Mouse (Mus musculus): ENCODE data around the gene Elf5. TPM values are rescaled to one million over a fixed set of nuclear protein-coding genes. Genes with fewer than 3 reads are reported as not detected.
A peak's percentile ranks its signal among the peaks of the same experiment; 100 is the strongest.

Elf5 gene
- polyA plus RNA-seq, 1 experiment from 2014 or later, result not detected

- Histone ChIP-seq H3K4me3 (no peak overlapping the region), H3K4me1 (peaks cover 20% of the 10 kb centered on the region), H3K36me3 (replicated peaks) (no peaks in the 10 kb centered on the region), H3K4me2 (no peak overlapping the region), H3K9ac (no peak overlapping the region), H3K9me3 (no peaks in the 10 kb centered on the region), H3K27me3 (replicated peaks) (no peaks in the 10 kb centered on the region), H3K27ac (no peak overlapping the region)
- 95% methylated on average over 4 of the region's 4 CpGs for WGBS
- no peak for ATAC-seq (replicated peaks)
Observed at GRCm38 (mm10) chr2:103480871-103481270, 69.4 kb downstream of the Elf5 start.

- WGBS, result 89% methylated on average over 11 of the region's 11 CpGs
- no peak overlapping the region for H3K9ac ChIP-seq
- no peaks in the 10 kb centered on the region for H3K9me3 ChIP-seq
- no peaks in the 10 kb centered on the region for H3K36me3 ChIP-seq (replicated peaks)
- H3K27ac ChIP-seq, result no peak overlapping the region
- no peaks in the 10 kb centered on the region for H3K27me3 ChIP-seq (replicated peaks)
- ATAC-seq (replicated peaks), result no peak
- H3K4me2 ChIP-seq, result no peak overlapping the region
- H3K4me3 ChIP-seq, result no peak overlapping the region
- peaks cover 20% of the 10 kb centered on the region for H3K4me1 ChIP-seq
Observed at GRCm38 (mm10) chr2:103481314-103482231, 70.1 kb downstream of the Elf5 start.

- H3K4me1 ChIP-seq, result peaks cover 20% of the 10 kb centered on the region
- ATAC-seq (replicated peaks), result no peak
- H3K9me3 ChIP-seq, result no peaks in the 10 kb centered on the region
- WGBS, result 79% methylated on average over 7 of the region's 7 CpGs
- peak overlapping the region; percentile 84 for H3K9ac ChIP-seq
- H3K4me2 ChIP-seq, result peak overlapping the region; percentile 72
- H3K27me3 ChIP-seq (replicated peaks), result no peaks in the 10 kb centered on the region
- H3K4me3 ChIP-seq, result peak overlapping the region; percentile 74
- no peak overlapping the region for H3K27ac ChIP-seq
- no peaks in the 10 kb centered on the region for H3K36me3 ChIP-seq (replicated peaks)
Observed at GRCm38 (mm10) chr2:103483289-103483985, 71.9 kb downstream of the Elf5 start.

GRCm38 (mm10) chr2:103483986-103484520 is 72.6 kb downstream of the Elf5 start:
- Histone ChIP-seq H3K4me3 (peak overlapping the region; percentile 74), H3K27me3 (replicated peaks) (no peaks in the 10 kb centered on the region), H3K4me2 (peak overlapping the region; percentile 72), H3K4me1 (peaks cover 20% of the 10 kb centered on the region), H3K9ac (peak overlapping the region; percentile 84), H3K27ac (peak overlapping the region; percentile 89; the same call in 1 of the 2 replicates), H3K36me3 (replicated peaks) (no peaks in the 10 kb centered on the region), H3K9me3 (no peaks in the 10 kb centered on the region)
- 32% methylated on average over 5 of the region's 5 CpGs for WGBS
- no peak for ATAC-seq (replicated peaks)

GRCm38 (mm10) chr2:103484617-103485401 is 73.3 kb downstream of the Elf5 start, which contains the start of gene Cat:
Cat (minus strand) TSS chr2:103485160.
- peak within 1 kb of the TSS; percentile 89 for H3K27ac ChIP-seq
- H3K27me3 ChIP-seq (replicated peaks), result no peaks in the 10 kb centered on the region
- H3K36me3 ChIP-seq (replicated peaks), result no peaks in the 10 kb centered on the region
- peak within 1 kb of the TSS; percentile 72 for H3K4me2 ChIP-seq
- peak within 1 kb of the TSS; percentile 84 for H3K9ac ChIP-seq
- WGBS, result under 1% methylated on average over 41 of the region's 41 CpGs
- no peaks in the 10 kb centered on the region for H3K9me3 ChIP-seq
- ATAC-seq (replicated peaks), result peak; percentile 100
- H3K4me3 ChIP-seq, result peak within 1 kb of the TSS; percentile 74
- H3K4me1 ChIP-seq, result peaks cover 20% of the 10 kb centered on the region

DNA sequence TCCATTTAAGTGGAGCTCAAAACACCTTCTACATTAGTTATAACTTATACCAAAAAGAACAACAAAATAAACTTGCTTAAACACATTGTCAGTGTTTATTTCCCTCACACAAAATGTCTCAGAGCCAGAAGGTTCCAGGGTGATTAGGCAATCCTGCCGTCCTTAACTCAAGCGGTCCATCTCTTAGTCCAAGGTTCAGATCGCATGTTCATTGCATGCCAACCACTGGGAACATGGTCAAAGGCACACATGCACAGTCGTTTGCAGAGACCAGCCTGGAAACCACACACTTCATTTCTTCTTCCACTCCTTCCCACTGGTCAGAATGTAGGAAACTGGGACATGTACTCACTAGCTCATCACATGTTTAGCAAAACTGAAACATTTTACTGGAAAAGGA is 81.0 kb downstream of the Elf5 start:
- 85% methylated on average over 4 of the region's 4 CpGs for WGBS
- no peak for ATAC-seq (replicated peaks)

GRCm38 (mm10) chr2:103493827-103494226 is 82.3 kb downstream of the Elf5 start:
- Histone ChIP-seq H3K9me3 (no peaks in the 10 kb centered on the region), H3K4me2 (no peak overlapping the region), H3K36me3 (replicated peaks) (no peaks in the 10 kb centered on the region), H3K27ac (no peak overlapping the region), H3K4me3 (no peak overlapping the region), H3K9ac (no peak overlapping the region), H3K4me1 (no peaks in the 10 kb centered on the region), H3K27me3 (replicated peaks) (no peaks in the 10 kb centered on the region)
- WGBS, result 66% methylated on average over 4 of the region's 4 CpGs
- no peak for ATAC-seq (replicated peaks)

More for the DNA sequence above, 81.0 kb downstream of the Elf5 start:
- no peak overlapping the region for H3K27ac ChIP-seq
- H3K36me3 ChIP-seq (replicated peaks), result no peaks in the 10 kb centered on the region
- H3K9me3 ChIP-seq, result no peaks in the 10 kb centered on the region
- no peaks in the 10 kb centered on the region for H3K4me1 ChIP-seq
- H3K4me2 ChIP-seq, result no peak overlapping the region
- H3K27me3 ChIP-seq (replicated peaks), result no peaks in the 10 kb centered on the region
- no peak overlapping the region for H3K9ac ChIP-seq
- no peak overlapping the region for H3K4me3 ChIP-seq

- H3K9me3 ChIP-seq, result no peaks in the 10 kb centered on the region
- no peak overlapping the region for H3K27ac ChIP-seq
- ATAC-seq (replicated peaks), result no peak
- H3K4me3 ChIP-seq, result no peak overlapping the region
- H3K36me3 ChIP-seq (replicated peaks), result no peaks in the 10 kb centered on the region
- H3K9ac ChIP-seq, result no peak overlapping the region
- H3K4me2 ChIP-seq, result no peak overlapping the region
- no peaks in the 10 kb centered on the region for H3K4me1 ChIP-seq
- H3K27me3 ChIP-seq (replicated peaks), result no peaks in the 10 kb centered on the region
- WGBS, result 93% methylated on average over 6 of the region's 6 CpGs
Observed at GRCm38 (mm10) chr2:103495633-103496418, 84.3 kb downstream of the Elf5 start.

Other genes with a start within 250 kb of the Elf5 start
- gene Ehf, start 108.4 kb upstream of the Elf5 start, polyA plus RNA-seq (2015; fragmentation: Nextera tagmentation; extraction: Ambion mirVana), result 0.11 and 0.18 TPM in 2 replicates
- gene Cat, start 73.5 kb downstream of the Elf5 start, polyA plus RNA-seq (2015; fragmentation: Nextera tagmentation; extraction: Ambion mirVana), result 83.4 and 86.2 TPM in 2 replicates
- 9.6 and 10.3 TPM in 2 replicates for gene Abtb2, start 154.6 kb downstream of the Elf5 start, polyA plus RNA-seq (2015; fragmentation: Nextera tagmentation; extraction: Ambion mirVana)